Mouse (Mus musculus): ENCODE results near the gene Sf3a2. TPM values are rescaled to one million over a fixed set of nuclear protein-coding genes. Genes with fewer than 3 reads are reported as not detected.

Sf3a2 gene
- total RNA-seq, 4 experiments from 2014 or later: 25.0 to 33.0 (median 31.5) TPM

DNA sequence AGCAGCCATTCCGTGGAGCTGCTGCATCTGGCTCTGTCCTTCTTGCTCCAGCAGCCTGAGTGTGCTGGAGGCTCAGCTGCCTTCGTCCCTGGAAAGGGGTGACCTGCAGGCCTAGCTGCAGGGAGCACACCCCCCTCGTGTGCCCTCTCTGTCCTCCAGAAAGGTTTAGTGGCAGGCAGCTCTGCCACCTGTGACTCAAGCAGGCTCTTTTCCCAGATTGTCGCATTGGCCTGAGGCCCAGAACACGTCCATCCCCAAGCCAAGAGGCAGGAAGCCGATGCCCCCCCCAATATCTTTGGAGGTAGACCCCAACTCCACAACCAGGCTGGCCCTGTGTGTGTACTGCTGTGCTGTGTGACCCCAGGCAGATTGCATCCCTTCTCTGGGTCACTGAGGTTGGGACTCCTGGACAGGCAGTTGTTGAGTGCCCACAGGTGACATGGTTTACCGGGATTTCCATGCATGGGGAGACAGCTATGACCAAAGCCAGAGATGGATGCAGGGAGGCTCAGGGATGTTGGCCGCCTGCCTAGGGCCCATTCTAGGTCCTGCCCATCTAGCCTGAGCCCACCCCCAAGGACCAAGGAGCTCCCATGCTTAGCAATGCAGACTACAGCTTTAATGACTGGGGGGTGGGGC is 47.2 kb downstream of the Sf3a2 start:
- no peak for DNase-seq (ENCODE audit: low spot score)

DNA sequence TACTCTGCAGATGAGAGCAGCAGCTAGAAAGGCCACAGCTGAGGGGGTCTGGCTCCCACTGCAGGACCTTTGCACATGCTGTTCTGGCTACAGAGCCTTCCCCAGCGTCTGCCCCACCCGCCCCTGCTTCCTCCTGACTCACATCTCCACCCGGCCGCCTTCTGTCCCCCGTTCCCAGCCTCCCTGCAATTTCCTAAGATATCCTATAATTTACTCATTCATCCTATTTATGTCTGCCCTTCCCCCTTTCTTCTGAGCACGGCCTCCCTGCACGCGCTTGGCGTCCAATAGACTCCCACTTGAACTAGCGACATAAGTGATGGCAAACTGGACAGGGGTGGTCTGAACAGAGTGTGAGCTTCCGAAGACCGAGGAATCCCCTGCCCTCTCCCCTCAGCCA is 47.7 kb downstream of the Sf3a2 start:
- no peak for DNase-seq (ENCODE audit: low spot score)

DNA sequence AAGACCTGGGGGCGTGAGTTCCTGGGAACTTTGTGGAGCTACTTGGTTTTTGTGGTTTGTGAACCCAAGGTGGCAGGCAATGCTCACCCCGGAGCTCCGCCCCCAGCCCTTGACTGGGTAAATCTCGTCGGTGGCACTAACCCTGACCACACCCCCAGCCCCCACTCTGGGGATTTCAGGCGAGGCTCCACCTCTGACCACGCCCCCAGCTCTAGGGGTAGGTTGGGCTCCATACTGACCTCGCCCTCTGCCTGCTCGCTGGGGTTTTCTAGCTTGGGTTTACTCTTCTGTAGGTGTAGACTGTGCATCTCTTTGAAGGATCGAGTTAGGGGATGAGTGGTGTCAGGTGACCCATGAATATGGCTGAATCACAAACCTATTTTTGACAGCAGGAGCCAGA is 50.6 kb downstream of the Sf3a2 start:
- DNase-seq (ENCODE audit: low spot score): no peak

Small RNA genes within 50 kb of the gene (microRNA-seq; reads per million reads assigned to microRNA genes)
- 1.7 reads per million for gene Mir1982

Other genes with a start within 250 kb of the Sf3a2 start
- gene Rexo1, start 236.6 kb upstream of the Sf3a2 start, total RNA-seq (2022): 10 to 100 TPM; 10.7 to 15.0 (median 12.2) TPM
- 1 to 10 TPM; 3.5 to 5.0 (median 4.7) TPM for gene Klf16, start 220.9 kb upstream of the Sf3a2 start, total RNA-seq (2022)
- gene Abhd17a, start 207.9 kb upstream of the Sf3a2 start, total RNA-seq (2022): 10 to 100 TPM; 44.7 to 48.1 (median 46.9) TPM
- gene Scamp4, start 195.3 kb upstream of the Sf3a2 start, total RNA-seq (2022): 10 to 100 TPM; 20.0 to 25.2 (median 21.9) TPM
- gene Adat3, start 195.3 kb upstream of the Sf3a2 start, total RNA-seq (2022): under 1 TPM; 0.44 to 0.81 (median 0.73) TPM
- gene Gm49322, start 192.2 kb upstream of the Sf3a2 start, total RNA-seq (2022): under 1 TPM; 0.17 to 0.57 (median 0.30) TPM
- 100 to 1,000 TPM; 119 to 132 (median 122) TPM for gene Csnk1g2, start 175.4 kb upstream of the Sf3a2 start, total RNA-seq (2022)
- gene Btbd2, start 141.1 kb upstream of the Sf3a2 start, total RNA-seq (2022): 10 to 100 TPM; 44.0 to 52.5 (median 48.5) TPM
- 100 to 1,000 TPM; 197 to 243 (median 216) TPM for gene Mknk2, start 120.1 kb upstream of the Sf3a2 start, total RNA-seq (2022)
- 1 to 10 TPM; 3.8 to 6.0 (median 5.4) TPM for gene Mob3a, start 96.2 kb upstream of the Sf3a2 start, total RNA-seq (2022)
- 1 to 10 TPM; 2.2 to 5.3 (median 3.6) TPM for gene Izumo4, start 96.0 kb upstream of the Sf3a2 start, total RNA-seq (2022)
- gene Ap3d1, start 55.9 kb upstream of the Sf3a2 start, total RNA-seq (2022): 10 to 100 TPM; 41.2 to 44.5 (median 43.4) TPM
- 10 to 100 TPM; 13.3 to 24.1 (median 19.8) TPM for gene Dot1l, start 43.0 kb upstream of the Sf3a2 start, total RNA-seq (2022)
- 10 to 100 TPM; 29.8 to 37.4 (median 32.7) TPM for gene Plekhj1, start 428 bp downstream of the Sf3a2 start, total RNA-seq (2022)
- gene Amh, start 7.0 kb downstream of the Sf3a2 start, total RNA-seq (2022): under 1 TPM; 0.14 to 0.50 (median 0.20) TPM
- 1 to 10 TPM in 1 of 4 experiments, under 1 TPM in 3; 0.47 to 1.6 (median 0.75) TPM for gene Jsrp1, start 15.3 kb downstream of the Sf3a2 start, total RNA-seq (2022)
- gene Oaz1, start 28.5 kb downstream of the Sf3a2 start, total RNA-seq (2022): 1,000 to 10,000 TPM in 2 of 4 experiments, 100 to 1,000 TPM in 2; 848 to 1,083 (median 963) TPM
- 10 to 100 TPM in 3 of 4 experiments, 1 to 10 TPM in 1; 7.8 to 14.0 (median 12.6) TPM for gene Lingo3, start 45.8 kb downstream of the Sf3a2 start, total RNA-seq (2022)
- gene Lsm7, start 57.0 kb downstream of the Sf3a2 start, total RNA-seq (2022): 10 to 100 TPM; 23.3 to 32.5 (median 25.0) TPM
- gene Sppl2b, start 57.1 kb downstream of the Sf3a2 start, total RNA-seq (2022): 10 to 100 TPM; 11.1 to 15.9 (median 14.4) TPM
- gene Tmprss9, start 73.7 kb downstream of the Sf3a2 start, total RNA-seq (2022): not detected
- gene Timm13, start 102.8 kb downstream of the Sf3a2 start, total RNA-seq (2022): 100 to 1,000 TPM; 117 to 135 (median 123) TPM
- gene Lmnb2, start 120.0 kb downstream of the Sf3a2 start, total RNA-seq (2022): 1 to 10 TPM; 3.5 to 6.3 (median 4.8) TPM
- gene Gadd45b, start 131.9 kb downstream of the Sf3a2 start, total RNA-seq (2022): 10 to 100 TPM in 2 of 4 experiments, 1 to 10 TPM in 2; 5.0 to 18.1 (median 12.0) TPM
- 1 to 10 TPM; 1.0 to 1.7 (median 1.5) TPM for gene Gng7, start 216.7 kb downstream of the Sf3a2 start, total RNA-seq (2022)
- under 1 TPM in 1 of 4 experiments, not detected in 3; 0.44 TPM for gene Diras1, start 227.5 kb downstream of the Sf3a2 start, total RNA-seq (2022)
- 10 to 100 TPM; 12.1 to 14.1 (median 12.7) TPM for gene Slc39a3, start 239.2 kb downstream of the Sf3a2 start, total RNA-seq (2022)

Data from heart, adult 8-10 months (tissue).